Mouse (Mus musculus) stomach, embryonic 14.5 days (tissue): Measurements from ENCODE around the gene Gm20388. TPM values are rescaled to one million over a fixed set of nuclear protein-coding genes. Genes with fewer than 3 reads are reported as not detected.
A peak's percentile ranks its signal among the peaks of the same experiment; 100 is the strongest.

ENCODE experiments used
- ATAC-seq: fragments of 200-750 bp; cut with Nextera tagmentation; 2 replicates; pipeline ENCODE4 v1.8.0; 2017; ENCODE audit warnings: low read depth, moderate TSS enrichment; ENCODE audit not compliant: insufficient number of reproducible peaks, insufficient read depth, low FRiP score
- H3K27ac ChIP-seq: fragments of 300-500 bp; sonication (generic); 2 replicates; pipeline ENCODE4 v1.5.1; 2014; ENCODE audit warnings: mild to moderate bottlenecking, low read length, moderate library complexity, mixed read lengths
- H3K27me3 ChIP-seq: fragments of 300-500 bp; sonication (generic); 2 replicates; pipeline ENCODE4 v1.6.1; 2014; ENCODE audit warnings: low read length, control low read depth, mixed read lengths; ENCODE audit not compliant: control insufficient read depth, insufficient read depth
- H3K36me3 ChIP-seq: fragments of 300-500 bp; sonication (generic); 2 replicates; pipeline ENCODE4 v1.6.1; 2014; ENCODE audit warnings: mild to moderate bottlenecking, control low read depth, low read length, moderate library complexity, mixed read lengths; ENCODE audit not compliant: control insufficient read depth, insufficient read depth
- H3K4me1 ChIP-seq: fragments of 300-500 bp; sonication (generic); 2 replicates; pipeline ENCODE4 v1.6.1; 2014; ENCODE audit warnings: low read length, control low read depth, mixed read lengths; ENCODE audit not compliant: control insufficient read depth, insufficient read depth
- H3K4me2 ChIP-seq: fragments of 300-500 bp; sonication (generic); replicated peaks from 2 replicates; pipeline ENCODE4 v1.6.1; 2014; ENCODE audit warnings: low read depth, low read length, control low read depth
- H3K4me3 ChIP-seq: fragments of 300-500 bp; sonication (generic); 2 replicates; pipeline ENCODE4 v1.5.1; 2014; ENCODE audit warnings: low read depth, low read length, control low read depth
- H3K9ac ChIP-seq: fragments of 300-500 bp; sonication (generic); replicated peaks from 2 replicates; pipeline ENCODE4 v1.6.1; 2014; ENCODE audit warnings: low read depth, mild to moderate bottlenecking, control low read depth, low read length, moderate library complexity, mixed read lengths
- H3K9me3 ChIP-seq: fragments of 300-500 bp; sonication (generic); 2 replicates; pipeline ENCODE4 v1.6.1; 2016; ENCODE audit warnings: low read depth, low read length, control low read depth; ENCODE audit not compliant: control insufficient read depth
- WGBS: fragments of 180-500 bp; shearing (Covaris S2); extraction: QIAGEN DNeasy Blood & Tissue Kit; methylation state at CpG from one replicate; pipeline ENCODE4 v1.1.7; 2014; 5-methylcytosine and 5-hydroxymethylcytosine counted together
- polyA plus RNA-seq: library from polyadenylated mRNA; unstranded; fragments of >200 nt; fragmentation: Nextera tagmentation; extraction: Ambion mirVana; gene quantifications from 2 replicates; pipeline ENCODE4 v1.2.1, GENCODE M21; 2014

Gene Gm20388
- polyA plus RNA-seq, 1 experiment from 2014 or later = 11.4 TPM

- Histone ChIP-seq H3K4me3 (no peak overlapping the region), H3K36me3 (no peaks in the 10 kb centered on the region), H3K27ac (no peak overlapping the region), H3K4me1 (no peaks in the 10 kb centered on the region), H3K27me3 (no peaks in the 10 kb centered on the region), H3K9ac (no peak overlapping the region), H3K4me2 (no peak overlapping the region), H3K9me3 (no peaks in the 10 kb centered on the region)
- 10% methylated on average over 9 of the region's 9 CpGs for WGBS
- peak; percentile 75 for ATAC-seq
Measured at GRCm38 (mm10) chr8:122369665-122370064, 2459.0 kb downstream of the Gm20388 start.

- Histone ChIP-seq H3K27me3 (no peaks in the 10 kb centered on the region), H3K4me2 (no peak overlapping the region), H3K4me3 (no peak overlapping the region), H3K4me1 (peaks cover 5% of the 10 kb centered on the region; the same call in 1 of the 2 replicates), H3K27ac (no peak overlapping the region), H3K9ac (no peak overlapping the region), H3K36me3 (no peaks in the 10 kb centered on the region), H3K9me3 (no peaks in the 10 kb centered on the region)
- WGBS = 67% methylated on average over 6 of the region's 6 CpGs
- ATAC-seq = no peak
Measured at GRCm38 (mm10) chr8:122371706-122372105, 2461.1 kb downstream of the Gm20388 start.

GRCm38 (mm10) chr8:122375320-122375719 lies 2464.7 kb downstream of the Gm20388 start:
- H3K4me2 ChIP-seq = peak overlapping the region; percentile 47; the same call in 1 of the 2 replicates
- no peak for ATAC-seq
- no peaks in the 10 kb centered on the region for H3K9me3 ChIP-seq
- H3K27ac ChIP-seq = no peak overlapping the region
- 93% methylated on average over 7 of the region's 7 CpGs for WGBS
- peaks cover 13% of the 10 kb centered on the region for H3K36me3 ChIP-seq
- peaks cover 17% of the 10 kb centered on the region for H3K4me1 ChIP-seq
- no peaks in the 10 kb centered on the region for H3K27me3 ChIP-seq
- H3K9ac ChIP-seq = no peak overlapping the region
- H3K4me3 ChIP-seq = no peak overlapping the region

GRCm38 (mm10) chr8:122375751-122376364 lies 2465.2 kb downstream of the Gm20388 start:
- peak; percentile 8; the same call in 1 of the 2 replicates for ATAC-seq

GRCm38 (mm10) chr8:122376365-122377231 lies 2466.0 kb downstream of the Gm20388 start, which contains the start of gene Zc3h18:
TSS of gene Zc3h18 (plus strand) at chr8:122376609.
- Histone ChIP-seq H3K36me3 (peaks cover 13% of the 10 kb centered on the region), H3K4me2 (peak within 1 kb of the TSS; percentile 80), H3K9ac (peak within 1 kb of the TSS; percentile 92), H3K4me1 (peaks cover 17% of the 10 kb centered on the region), H3K9me3 (no peaks in the 10 kb centered on the region), H3K27ac (peak within 1 kb of the TSS; percentile 96), H3K4me3 (peak within 1 kb of the TSS; percentile 77), H3K27me3 (no peaks in the 10 kb centered on the region)
- WGBS = under 1% methylated on average over 88 of the region's 107 CpGs
- peak; percentile 92 for ATAC-seq

More at GRCm38 (mm10) chr8:122375751-122376364, 2465.2 kb downstream of the Gm20388 start:
- WGBS = 26% methylated on average over 13 of the region's 13 CpGs
- no peak overlapping the region for H3K27ac ChIP-seq
- no peaks in the 10 kb centered on the region for H3K27me3 ChIP-seq
- H3K9ac ChIP-seq = no peak overlapping the region
- H3K4me1 ChIP-seq = peaks cover 17% of the 10 kb centered on the region
- H3K4me3 ChIP-seq = peak overlapping the region; percentile 77
- peak overlapping the region; percentile 47 for H3K4me2 ChIP-seq
- peaks cover 13% of the 10 kb centered on the region for H3K36me3 ChIP-seq
- H3K9me3 ChIP-seq = no peaks in the 10 kb centered on the region

- Histone ChIP-seq H3K4me1 (peaks cover 4% of the 10 kb centered on the region), H3K27me3 (no peaks in the 10 kb centered on the region), H3K9ac (no peak overlapping the region), H3K27ac (no peak overlapping the region), H3K4me2 (no peak overlapping the region), H3K36me3 (peaks cover 50% of the 10 kb centered on the region), H3K4me3 (no peak overlapping the region), H3K9me3 (no peaks in the 10 kb centered on the region)
- 59% methylated on average over 4 of the region's 4 CpGs for WGBS
- ATAC-seq = no peak
Measured at GRCm38 (mm10) chr8:122383039-122383438, 2472.4 kb downstream of the Gm20388 start.

GRCm38 (mm10) chr8:122389357-122389756 lies 2478.7 kb downstream of the Gm20388 start:
- Histone ChIP-seq H3K4me3 (no peak overlapping the region), H3K36me3 (peaks cover 76% of the 10 kb centered on the region), H3K4me2 (no peak overlapping the region), H3K27me3 (no peaks in the 10 kb centered on the region), H3K27ac (no peak overlapping the region), H3K9me3 (no peaks in the 10 kb centered on the region), H3K9ac (no peak overlapping the region), H3K4me1 (no peaks in the 10 kb centered on the region)
- 83% methylated on average over 3 of the region's 3 CpGs for WGBS
- no peak for ATAC-seq

GRCm38 (mm10) chr8:122390758-122391157 lies 2480.1 kb downstream of the Gm20388 start:
- H3K4me2 ChIP-seq = no peak overlapping the region
- no peak overlapping the region for H3K4me3 ChIP-seq
- peaks cover 68% of the 10 kb centered on the region for H3K36me3 ChIP-seq
- 72% methylated on average over 3 of the region's 3 CpGs for WGBS
- H3K9ac ChIP-seq = no peak overlapping the region
- ATAC-seq = no peak
- H3K27me3 ChIP-seq = no peaks in the 10 kb centered on the region
- H3K27ac ChIP-seq = no peak overlapping the region
- no peaks in the 10 kb centered on the region for H3K4me1 ChIP-seq
- no peaks in the 10 kb centered on the region for H3K9me3 ChIP-seq
